Mouse (Mus musculus) brown adipose tissue, adult 24 weeks (tissue): ENCODE data around the gene Pdcl2. TPM values are rescaled to one million over a fixed set of nuclear protein-coding genes. Genes with fewer than 3 reads are reported as not detected.

Experiments
- polyA plus RNA-seq: library from polyadenylated mRNA; stranded (reverse); fragments of >200 nt; gene quantifications from 2 replicates; pipeline ENCODE4 v1.2.4, GENCODE M21; 2012; ENCODE audit not compliant: missing spikeins, insufficient read depth, insufficient read length

The Pdcl2 gene
- polyA plus RNA-seq, 1 experiment = not detected

Other genes starting within 250 kb of the Pdcl2 start
- gene Srd5a3, start 190.9 kb downstream of the Pdcl2 start, polyA plus RNA-seq = 6.4 and 11.9 TPM in 2 replicates
- gene Tmem165, start 147.3 kb downstream of the Pdcl2 start, polyA plus RNA-seq = 15.1 and 17.8 TPM in 2 replicates
- gene Clock, start 26.4 kb downstream of the Pdcl2 start, polyA plus RNA-seq = 15.9 and 21.9 TPM in 2 replicates
- not detected in 2 replicates for gene Nmu, start 32.6 kb upstream of the Pdcl2 start, polyA plus RNA-seq
- gene Gm7271, start 152.9 kb upstream of the Pdcl2 start, polyA plus RNA-seq = not detected in 2 replicates
- 9.6 and 12.7 TPM in 2 replicates for gene Exoc1, start 198.2 kb upstream of the Pdcl2 start, polyA plus RNA-seq